Mouse (Mus musculus) hindbrain, embryonic 15.5 days (tissue): ENCODE data around the gene Sos1. TPM values are rescaled to one million over a fixed set of nuclear protein-coding genes. Genes with fewer than 3 reads are reported as not detected.

ENCODE experiments used
- polyA plus RNA-seq: library from polyadenylated mRNA; unstranded; fragments of >200 nt; fragmentation: Nextera tagmentation; extraction: Ambion mirVana; gene quantifications from 2 replicates; pipeline ENCODE4 v1.2.1, GENCODE M21; 2015

The Sos1 gene
- polyA plus RNA-seq, 1 experiment from 2014 or later, result 8.4 TPM

Other genes starting within 250 kb of the Sos1 start
- gene Morn2, start 190.2 kb downstream of the Sos1 start, polyA plus RNA-seq, result 54.2 and 56.9 TPM in 2 replicates
- 52.0 and 55.1 TPM in 2 replicates for gene Dhx57, start 190.0 kb downstream of the Sos1 start, polyA plus RNA-seq
- gene Arhgef33, start 173.0 kb downstream of the Sos1 start, polyA plus RNA-seq, result 4.7 and 5.0 TPM in 2 replicates
- 3.0 and 3.2 TPM in 2 replicates for gene Gm10190, start 106.9 kb downstream of the Sos1 start, polyA plus RNA-seq
- gene Cdkl4, start 97.4 kb upstream of the Sos1 start, polyA plus RNA-seq, result 5.3 and 5.6 TPM in 2 replicates
- 25.4 TPM in 2 replicates for gene Map4k3, start 248.0 kb upstream of the Sos1 start, polyA plus RNA-seq